Mouse (Mus musculus) lung, postnatal 0 days (tissue): ENCODE results near the gene Slc6a9. TPM values are rescaled to one million over a fixed set of nuclear protein-coding genes. Genes with fewer than 3 reads are reported as not detected.

ENCODE experiments used
- ATAC-seq: fragments of 200-750 bp; cut with Nextera tagmentation; 2 replicates; pipeline ENCODE4 v1.8.0; 2017; ENCODE audit warnings: moderate library complexity
- DNase-seq: peaks from one replicate; pipeline ENCODE4 v3.0.0-alpha.2; 2016; ENCODE audit warnings: low spot score
- H3K27ac ChIP-seq: fragments of 300-500 bp; sonication (generic); 2 replicates; pipeline ENCODE4 v1.5.1; 2014; ENCODE audit warnings: antibody characterized with exemption, mild to moderate bottlenecking, low read length, mixed read lengths
- H3K27me3 ChIP-seq: fragments of 300-500 bp; sonication (generic); replicated peaks from 2 replicates; pipeline ENCODE4 v1.6.1; 2014; ENCODE audit warnings: low read length, mixed read lengths; ENCODE audit not compliant: insufficient read depth
- H3K36me3 ChIP-seq: fragments of 300-500 bp; sonication (generic); 2 replicates; pipeline ENCODE4 v1.6.1; 2014; ENCODE audit warnings: low read length, mixed read lengths; ENCODE audit not compliant: insufficient read depth
- H3K4me1 ChIP-seq: fragments of 300-500 bp; sonication (generic); 2 replicates; pipeline ENCODE4 v1.6.1; 2014; ENCODE audit warnings: antibody characterized with exemption, low read depth, low read length, mixed read lengths; ENCODE audit not compliant: insufficient read depth
- H3K4me2 ChIP-seq: fragments of 300-500 bp; sonication (generic); replicated peaks from 2 replicates; pipeline ENCODE4 v1.6.1; 2014; ENCODE audit warnings: low read depth, mild to moderate bottlenecking, low read length, moderate library complexity, mixed read lengths
- H3K4me3 ChIP-seq: fragments of 300-500 bp; sonication (generic); 2 replicates; pipeline ENCODE4 v1.5.1; 2014; ENCODE audit warnings: low read depth, low read length
- H3K9ac ChIP-seq: fragments of 300-500 bp; sonication (generic); replicated peaks from 2 replicates; pipeline ENCODE4 v1.6.1; 2014; ENCODE audit warnings: low read depth, mild to moderate bottlenecking
- H3K9me3 ChIP-seq: fragments of 300-500 bp; sonication (generic); 2 replicates; pipeline ENCODE4 v1.6.1; 2016; ENCODE audit warnings: low read length, mixed read lengths
- CTCF ChIP-seq: IDR thresholded peaks from 2 replicates; pipeline ENCODE4 v1.5.1; 2016; ENCODE audit warnings: antibody characterized with exemption, mild to moderate bottlenecking
- EP300 ChIP-seq: IDR thresholded peaks from 2 replicates; pipeline ENCODE4 v1.6.1; 2016; ENCODE audit warnings: antibody characterized with exemption, mild to moderate bottlenecking, control low read depth
- WGBS: fragments of 180-500 bp; shearing (Covaris S2); extraction: QIAGEN DNeasy Blood & Tissue Kit; methylation state at CpG from one replicate; pipeline ENCODE4 v1.1.7; 2014; 5-methylcytosine and 5-hydroxymethylcytosine counted together
- polyA plus RNA-seq: library from polyadenylated mRNA; unstranded; fragments of >200 nt; fragmentation: Nextera tagmentation; extraction: Ambion mirVana; gene quantifications from 2 replicates; pipeline ENCODE4 v1.2.1, GENCODE M21; 2015

The Slc6a9 gene
- 17.3 and 19.1 TPM in 2 replicates for polyA plus RNA-seq

DNA sequence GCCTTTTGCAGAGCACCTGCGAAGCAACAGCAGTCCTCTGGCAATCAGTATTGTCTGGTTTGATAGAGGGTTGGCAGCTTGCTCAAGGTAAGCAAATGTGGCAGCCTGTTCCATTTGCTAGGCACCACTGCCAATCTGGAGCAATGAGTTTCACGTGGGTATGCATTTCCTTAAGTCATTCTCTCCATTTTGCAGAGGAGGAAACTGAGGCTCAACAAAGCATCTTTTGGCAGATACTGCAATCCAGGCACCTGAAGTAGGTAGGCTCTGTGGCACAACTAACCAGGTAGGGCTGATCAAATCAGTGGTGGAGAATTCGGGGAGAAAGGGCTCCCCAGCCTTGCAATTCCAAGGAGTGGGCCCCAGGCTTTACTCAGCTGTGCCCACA, at the start of gene Slc6a9:
Gene Slc6a9, plus strand, starts transcription at position 50 of the 388 bp plus-strand sequence.
- Histone ChIP-seq H3K4me2 (peak within 1 kb of the TSS; percentile 99), H3K9ac (peak within 1 kb of the TSS; percentile 76), H3K4me3 (peak within 1 kb of the TSS; percentile 79), H3K36me3 (no peaks in the 10 kb centered on the region), H3K4me1 (peaks cover 14% of the 10 kb centered on the region), H3K27ac (peak within 1 kb of the TSS; percentile 89), H3K9me3 (no peaks in the 10 kb centered on the region), H3K27me3 (no peaks in the 10 kb centered on the region)
- DNase-seq = no peak
- no peak for ATAC-seq
- 29% methylated on average over 3 of the region's 3 CpGs for WGBS
- TF ChIP-seq CTCF (no peak; the same call in 1 of the 2 replicates), EP300 (no peak)

DNA sequence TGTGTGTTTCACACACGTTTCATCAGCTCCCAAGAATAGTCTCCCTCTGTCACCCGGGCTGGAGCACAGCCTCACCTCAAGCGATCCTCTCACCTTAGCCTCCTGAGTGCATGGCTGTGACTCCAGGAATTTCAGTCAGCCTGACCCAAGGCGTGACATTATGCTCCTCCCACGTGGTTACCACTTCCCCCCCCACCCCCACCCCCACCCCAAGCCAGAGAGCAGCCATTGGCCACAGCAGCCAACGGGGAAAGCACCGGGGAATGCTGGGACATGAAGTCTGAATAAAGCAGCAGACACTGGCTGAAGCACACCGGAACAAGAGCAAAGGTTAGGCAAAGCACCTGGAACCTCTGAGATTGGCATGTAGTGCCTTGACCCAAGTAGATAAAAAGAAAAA, 47.3 kb upstream of the Slc6a9 start:
- TF ChIP-seq CTCF (no peak), EP300 (no peak)
- ATAC-seq (peak; percentile 92), DNase-seq (peak; percentile 66)
- H3K9ac ChIP-seq = no peak overlapping the region
- no peak overlapping the region for H3K4me2 ChIP-seq
- H3K27ac ChIP-seq = no peak overlapping the region
- no peaks in the 10 kb centered on the region for H3K4me1 ChIP-seq
- no peaks in the 10 kb centered on the region for H3K36me3 ChIP-seq
- 14% methylated on average over 8 of the region's 8 CpGs for WGBS
- H3K27me3 ChIP-seq = no peaks in the 10 kb centered on the region
- H3K4me3 ChIP-seq = no peak overlapping the region
- H3K9me3 ChIP-seq = no peaks in the 10 kb centered on the region

DNA sequence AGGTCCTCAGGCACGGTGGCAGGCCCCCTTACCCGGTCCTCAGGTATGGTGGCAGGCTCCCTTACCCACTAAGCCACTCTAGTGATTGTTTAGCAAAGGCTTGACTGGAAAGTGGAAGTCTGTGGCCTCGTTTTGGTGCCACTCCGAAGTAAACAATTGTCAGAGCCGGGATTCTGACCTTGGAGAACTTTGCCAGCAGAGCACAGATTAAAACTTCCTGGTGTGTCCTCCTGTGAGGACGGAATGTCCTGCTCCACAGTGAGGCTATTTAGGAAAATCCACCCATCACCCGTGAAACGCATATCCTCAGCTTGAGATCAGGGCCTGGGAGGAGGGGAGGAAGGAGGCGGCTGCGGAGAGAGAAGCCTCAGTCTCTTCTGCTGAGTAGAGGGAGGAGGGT, 46.0 kb upstream of the Slc6a9 start:
- Histone ChIP-seq H3K27me3 (no peaks in the 10 kb centered on the region), H3K4me3 (no peak overlapping the region)

DNA sequence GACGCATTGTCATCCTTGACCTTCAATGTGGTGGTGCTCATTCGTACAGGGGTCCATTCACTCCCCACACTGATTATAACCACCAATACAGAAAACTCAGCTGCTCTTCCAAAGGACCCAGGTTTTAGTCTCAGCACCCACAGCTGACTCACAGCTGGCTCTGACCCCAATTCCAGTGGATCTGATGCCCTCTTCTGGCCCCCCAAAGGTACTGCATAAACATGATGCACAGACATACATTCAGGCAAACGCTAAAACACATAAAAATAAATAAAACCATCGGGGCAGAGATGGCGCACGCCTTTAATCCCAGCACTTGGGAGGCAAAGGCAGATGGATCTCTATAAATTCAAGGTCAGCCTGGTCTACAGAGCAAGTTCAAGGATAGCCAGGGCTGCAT, 34.4 kb upstream of the Slc6a9 start:
- Histone ChIP-seq H3K27me3 (no peaks in the 10 kb centered on the region), H3K36me3 (no peaks in the 10 kb centered on the region), H3K4me1 (no peaks in the 10 kb centered on the region), H3K9me3 (no peaks in the 10 kb centered on the region), H3K4me2 (no peak overlapping the region), H3K4me3 (no peak overlapping the region), H3K9ac (no peak overlapping the region), H3K27ac (no peak overlapping the region)
- TF ChIP-seq CTCF (peak; percentile 30), EP300 (no peak)
- DNase-seq (no peak), ATAC-seq (no peak)
- 78% methylated on average over 6 of the region's 6 CpGs for WGBS

More for the DNA sequence above, 46.0 kb upstream of the Slc6a9 start:
- no peak for ATAC-seq
- no peaks in the 10 kb centered on the region for H3K36me3 ChIP-seq
- H3K4me1 ChIP-seq = no peaks in the 10 kb centered on the region
- no peak overlapping the region for H3K27ac ChIP-seq
- H3K4me2 ChIP-seq = no peak overlapping the region
- 48% methylated on average over 10 of the region's 10 CpGs for WGBS
- no peaks in the 10 kb centered on the region for H3K9me3 ChIP-seq
- TF ChIP-seq EP300 = peak; percentile 73; the same call in 1 of the 2 replicates
- no peak for TF ChIP-seq CTCF
- no peak overlapping the region for H3K9ac ChIP-seq
- peak; percentile 28 for DNase-seq

DNA sequence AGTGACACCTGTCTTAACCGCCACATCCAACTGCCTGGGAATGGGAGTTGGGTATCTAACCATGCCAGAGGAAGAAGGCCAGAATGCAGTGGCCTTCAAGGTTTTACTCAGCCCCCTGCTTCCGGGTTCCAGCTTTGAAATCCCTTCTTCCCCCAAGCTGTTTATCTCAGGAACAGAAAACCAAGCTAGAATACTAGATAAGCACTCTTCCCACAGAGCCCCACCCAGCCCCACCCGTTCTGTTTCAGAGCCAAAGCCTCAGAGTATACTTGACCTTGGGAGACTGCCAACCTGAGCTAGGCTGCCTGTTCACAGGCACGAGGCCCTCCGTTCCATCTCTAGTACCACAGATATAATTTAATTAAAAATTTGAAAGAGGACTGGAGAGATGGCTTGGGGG, 27.3 kb upstream of the Slc6a9 start:
- TF ChIP-seq CTCF (no peak), EP300 (no peak)
- no peak overlapping the region for H3K9ac ChIP-seq
- DNase-seq (peak; percentile 49), ATAC-seq (0 out of 2 replicates have a peak, but pooled peaks have one; percentile 25)
- H3K4me2 ChIP-seq = no peak overlapping the region
- no peak overlapping the region for H3K4me3 ChIP-seq
- H3K27ac ChIP-seq = no peak overlapping the region
- H3K36me3 ChIP-seq = no peaks in the 10 kb centered on the region
- 27% methylated on average over 5 of the region's 5 CpGs for WGBS
- no peaks in the 10 kb centered on the region for H3K4me1 ChIP-seq
- no peaks in the 10 kb centered on the region for H3K9me3 ChIP-seq
- no peaks in the 10 kb centered on the region for H3K27me3 ChIP-seq

DNA sequence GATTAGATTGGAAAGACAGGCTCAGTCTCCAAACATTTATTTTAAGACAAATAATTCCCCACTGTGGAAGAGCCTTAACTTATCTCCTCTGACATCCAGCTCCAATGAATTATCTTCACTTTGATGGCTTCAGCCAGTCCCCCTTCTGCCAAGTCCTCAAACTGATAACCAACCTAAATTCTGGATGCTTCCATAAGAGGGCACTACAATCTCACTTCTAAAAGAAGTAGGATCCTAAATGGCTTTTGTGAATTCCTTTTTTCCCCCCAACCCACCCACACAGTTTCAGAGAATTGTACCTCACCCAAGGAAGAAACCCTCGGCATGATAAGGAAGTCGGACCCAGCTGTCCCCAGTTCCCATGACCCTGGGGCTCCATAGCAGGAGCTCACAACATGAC, 23.4 kb upstream of the Slc6a9 start:
- Histone ChIP-seq H3K4me1 (no peaks in the 10 kb centered on the region), H3K36me3 (no peaks in the 10 kb centered on the region), H3K9me3 (no peaks in the 10 kb centered on the region), H3K4me2 (no peak overlapping the region), H3K9ac (no peak overlapping the region), H3K4me3 (no peak overlapping the region), H3K27me3 (no peaks in the 10 kb centered on the region), H3K27ac (no peak overlapping the region)
- ATAC-seq (no peak), DNase-seq (peak; percentile 19)
- TF ChIP-seq CTCF (peak; percentile 48), EP300 (no peak)
- WGBS = 40% methylated on average over 2 of the region's 2 CpGs
